Mouse (Mus musculus) midbrain, postnatal 0 days (tissue): Measurements from ENCODE around the gene Nckap5. TPM values are rescaled to one million over a fixed set of nuclear protein-coding genes. Genes with fewer than 3 reads are reported as not detected.

Experiments
- ATAC-seq: fragments of 200-750 bp; cut with Nextera tagmentation; 2 replicates; pipeline ENCODE4 v1.8.0; 2017; ENCODE audit warnings: moderate number of reproducible peaks, mild to moderate bottlenecking, moderate TSS enrichment, moderate library complexity; ENCODE audit not compliant: low FRiP score
- DNase-seq: peaks from one replicate; pipeline ENCODE4 v3.0.0-alpha.2; 2015; ENCODE audit warnings: low spot score
- H3K27ac ChIP-seq: fragments of 300-500 bp; sonication (generic); 2 replicates; pipeline ENCODE4 v1.5.1; 2014; ENCODE audit warnings: low read depth, mild to moderate bottlenecking, low read length, mixed read lengths
- H3K27me3 ChIP-seq: fragments of 300-500 bp; sonication (generic); 2 replicates; pipeline ENCODE4 v1.6.1; 2014; ENCODE audit warnings: low read length, control low read depth, mixed read lengths; ENCODE audit not compliant: insufficient read depth
- H3K36me3 ChIP-seq: fragments of 300-500 bp; sonication (generic); 2 replicates; pipeline ENCODE4 v1.6.1; 2014; ENCODE audit warnings: low read length, control low read depth, mixed read lengths; ENCODE audit not compliant: insufficient read depth
- H3K4me1 ChIP-seq: fragments of 300-500 bp; sonication (generic); 2 replicates; pipeline ENCODE4 v1.6.1; 2014; ENCODE audit warnings: mild to moderate bottlenecking, control low read depth, antibody characterized with exemption, low read length, mixed read lengths; ENCODE audit not compliant: insufficient read depth
- H3K4me2 ChIP-seq: fragments of 300-500 bp; sonication (generic); 2 replicates; pipeline ENCODE4 v1.6.1; 2014; ENCODE audit warnings: low read depth, mild to moderate bottlenecking, low read length, mixed read lengths; ENCODE audit not compliant: poor library complexity, severe bottlenecking
- H3K4me3 ChIP-seq: fragments of 300-500 bp; sonication (generic); 2 replicates; pipeline ENCODE4 v1.5.1; 2014; ENCODE audit warnings: low read depth, mild to moderate bottlenecking, low read length, moderate library complexity
- H3K9ac ChIP-seq: fragments of 300-500 bp; sonication (generic); replicated peaks from 2 replicates; pipeline ENCODE4 v1.6.1; 2014; ENCODE audit warnings: mild to moderate bottlenecking, low read length, moderate library complexity, mixed read lengths; ENCODE audit not compliant: poor library complexity, severe bottlenecking
- H3K9me3 ChIP-seq: fragments of 300-500 bp; sonication (generic); 2 replicates; pipeline ENCODE4 v1.6.1; 2016; ENCODE audit warnings: low read length, control low read depth
- CTCF ChIP-seq: IDR thresholded peaks from 2 replicates; pipeline ENCODE4 v1.5.1; 2016; ENCODE audit warnings: antibody characterized with exemption, mild to moderate bottlenecking
- WGBS: fragments of 180-500 bp; shearing (Covaris S2); extraction: QIAGEN DNeasy Blood & Tissue Kit; methylation state at CpG from one replicate; pipeline ENCODE4 v1.1.7; 2014; 5-methylcytosine and 5-hydroxymethylcytosine counted together
- polyA plus RNA-seq: library from polyadenylated mRNA; unstranded; fragments of >200 nt; fragmentation: Nextera tagmentation; extraction: Ambion mirVana; gene quantifications from 2 replicates; pipeline ENCODE4 v1.2.1, GENCODE M21; 2015
- total RNA-seq: library from RNA; depleted of rRNA; stranded (reverse); fragments of >200 nt; gene quantifications from 2 replicates; pipeline ENCODE4 v1.2.3, GENCODE M21; 2014

Gene Nckap5
- total and polyA plus RNA-seq, 2 experiments from 2014 or later, result 6.3 to 8.7 TPM

DNA sequence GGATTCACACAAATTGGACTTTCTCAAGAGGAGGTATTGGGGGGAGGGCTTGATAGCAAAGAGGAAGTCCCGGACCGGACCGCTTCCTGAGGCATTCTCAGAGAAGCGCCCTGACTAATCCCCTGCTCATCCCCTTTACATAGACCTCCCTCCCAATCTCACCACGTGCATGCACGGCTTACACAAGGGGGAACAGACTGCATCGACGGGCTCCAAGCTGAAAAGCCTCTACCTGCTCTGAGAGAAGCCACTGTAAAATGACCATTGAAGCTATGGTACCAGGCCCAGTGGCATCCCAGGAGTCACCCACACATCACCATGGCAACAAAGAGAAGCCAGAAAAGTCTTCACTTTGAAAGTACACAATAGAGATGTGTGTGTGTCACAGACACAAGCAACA, 148.8 kb downstream of the Nckap5 start:
- Histone ChIP-seq H3K9ac (no peak overlapping the region), H3K36me3 (no peaks in the 10 kb centered on the region), H3K4me3 (no peak overlapping the region), H3K4me1 (peaks cover 5% of the 10 kb centered on the region; the same call in 1 of the 2 replicates), H3K4me2 (no peak overlapping the region; the same call in 1 of the 2 replicates), H3K9me3 (no peaks in the 10 kb centered on the region), H3K27ac (peak overlapping the region; percentile 77), H3K27me3 (no peaks in the 10 kb centered on the region)
- DNase-seq (peak; percentile 56), ATAC-seq (peak; percentile 80)
- TF ChIP-seq CTCF, result no peak
- 0% methylated on average over 8 of the region's 8 CpGs for WGBS

- H3K4me1 ChIP-seq, result peaks cover 5% of the 10 kb centered on the region; the same call in 1 of the 2 replicates
- no peak overlapping the region for H3K4me2 ChIP-seq
- H3K9ac ChIP-seq, result no peak overlapping the region
- H3K27me3 ChIP-seq, result no peaks in the 10 kb centered on the region
- H3K36me3 ChIP-seq, result no peaks in the 10 kb centered on the region
- 93% methylated on average over 1 of the region's 1 CpGs for WGBS
- TF ChIP-seq CTCF, result no peak
- ATAC-seq (no peak), DNase-seq (no peak)
- H3K4me3 ChIP-seq, result no peak overlapping the region
- no peak overlapping the region for H3K27ac ChIP-seq
- H3K9me3 ChIP-seq, result no peaks in the 10 kb centered on the region
Measured at GRCm38 (mm10) chr1:126679348-126679747, 151.3 kb downstream of the Nckap5 start.

DNA sequence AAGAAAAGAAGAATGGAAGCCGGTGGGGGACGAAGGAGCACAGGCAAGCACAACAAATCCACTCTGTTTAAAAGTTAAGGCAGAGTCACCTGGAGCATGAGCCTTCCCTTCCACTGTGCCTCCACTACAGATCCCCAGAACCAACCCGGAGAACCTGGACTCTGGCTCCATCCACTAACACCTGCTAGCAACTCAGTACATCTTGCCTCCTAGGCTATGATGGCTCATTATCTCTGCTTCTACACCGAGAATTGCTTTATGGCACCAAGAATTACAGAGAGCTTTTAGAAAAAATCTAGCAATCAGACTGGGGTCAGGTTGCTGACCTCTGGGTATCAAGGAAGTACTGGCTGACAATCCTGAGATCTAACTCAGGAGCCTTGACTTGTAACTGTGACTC, 153.3 kb downstream of the Nckap5 start:
- Histone ChIP-seq H3K9ac (no peak overlapping the region), H3K27ac (no peak overlapping the region)

GRCm38 (mm10) chr1:126676769-126677168, 153.8 kb downstream of the Nckap5 start:
- WGBS, result 25% methylated on average over 1 of the region's 1 CpGs
- peak; percentile 54 for DNase-seq

More for the DNA sequence above, 153.3 kb downstream of the Nckap5 start:
- Histone ChIP-seq H3K27me3 (no peaks in the 10 kb centered on the region), H3K36me3 (no peaks in the 10 kb centered on the region), H3K4me1 (peaks cover 5% of the 10 kb centered on the region; the same call in 1 of the 2 replicates), H3K4me3 (no peak overlapping the region), H3K4me2 (no peak overlapping the region), H3K9me3 (no peaks in the 10 kb centered on the region)
- DNase-seq, result no peak
- WGBS, result 41% methylated on average over 4 of the region's 4 CpGs
- TF ChIP-seq CTCF, result no peak
- ATAC-seq, result no peak

DNA sequence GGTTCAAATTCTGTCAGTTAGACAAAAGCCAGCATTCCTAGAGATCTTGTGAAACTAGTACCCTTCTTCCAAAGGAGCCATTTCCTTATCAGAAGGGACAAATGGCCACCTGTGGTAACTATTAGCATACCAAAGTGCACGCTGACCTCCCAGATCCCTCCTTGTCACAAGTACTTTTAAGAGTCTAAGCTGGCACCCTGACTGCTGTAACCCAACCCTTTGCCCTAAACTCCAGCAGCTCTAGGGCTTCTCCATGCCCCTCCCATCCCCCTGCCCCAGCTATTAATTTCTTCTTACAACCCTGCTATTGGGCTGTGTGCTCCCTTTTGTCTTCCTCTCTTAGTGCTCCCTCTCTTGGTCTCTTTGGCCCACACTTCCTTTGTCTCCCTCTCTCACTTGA, 155.5 kb downstream of the Nckap5 start:
- DNase-seq, result no peak

More at GRCm38 (mm10) chr1:126676769-126677168, 153.8 kb downstream of the Nckap5 start:
- H3K9me3 ChIP-seq, result no peaks in the 10 kb centered on the region
- H3K27me3 ChIP-seq, result no peaks in the 10 kb centered on the region
- no peak for TF ChIP-seq CTCF
- no peak overlapping the region for H3K4me3 ChIP-seq
- H3K27ac ChIP-seq, result peak overlapping the region; percentile 32; the same call in 1 of the 2 replicates
- no peak overlapping the region for H3K4me2 ChIP-seq
- H3K9ac ChIP-seq, result no peak overlapping the region
- peaks cover 5% of the 10 kb centered on the region; the same call in 1 of the 2 replicates for H3K4me1 ChIP-seq
- no peaks in the 10 kb centered on the region for H3K36me3 ChIP-seq
- no peak for ATAC-seq

GRCm38 (mm10) chr1:126673238-126673637, 157.4 kb downstream of the Nckap5 start:
- ATAC-seq (no peak), DNase-seq (no peak)
- no peaks in the 10 kb centered on the region for H3K36me3 ChIP-seq
- no peaks in the 10 kb centered on the region for H3K27me3 ChIP-seq
- WGBS, result 99% methylated on average over 2 of the region's 2 CpGs
- no peak overlapping the region for H3K27ac ChIP-seq
- H3K4me2 ChIP-seq, result no peak overlapping the region
- H3K9me3 ChIP-seq, result no peaks in the 10 kb centered on the region
- H3K9ac ChIP-seq, result no peak overlapping the region
- no peak for TF ChIP-seq CTCF
- no peak overlapping the region for H3K4me3 ChIP-seq
- H3K4me1 ChIP-seq, result no peaks in the 10 kb centered on the region

More for the DNA sequence above, 155.5 kb downstream of the Nckap5 start:
- Histone ChIP-seq H3K4me2 (no peak overlapping the region), H3K27ac (no peak overlapping the region), H3K27me3 (no peaks in the 10 kb centered on the region), H3K4me1 (no peaks in the 10 kb centered on the region), H3K9ac (no peak overlapping the region), H3K4me3 (no peak overlapping the region), H3K9me3 (no peaks in the 10 kb centered on the region), H3K36me3 (no peaks in the 10 kb centered on the region)
- ATAC-seq, result no peak
- TF ChIP-seq CTCF, result no peak
- 33% methylated on average over 1 of the region's 1 CpGs for WGBS
